Mouse (Mus musculus): ENCODE data around the gene Maml3.

GRCm38 (mm10) chr3:52006721-52007330 is 98.0 kb downstream of the Maml3 start:
- TF ChIP-seq MAFK (IDR thresholded peaks at IDR 0.05; ENCODE audit: insufficient read depth, low read depth, low read length) (no peak), ZC3H11A (IDR thresholded peaks at IDR 0.05; ENCODE audit: borderline replicate concordance, low read depth, low read length) (no peak), HCFC1 (IDR thresholded peaks at IDR 0.05; ENCODE audit: borderline replicate concordance, insufficient read depth, low read length) (no peak)

Measured in ES-E14 (cell line).